In genomic region chr9:41044626-41045025, GRCm38 (mm10) we compare ENCODE assay signal across 9 mouse cellular contexts. TPM values are rescaled to one million over a fixed set of nuclear protein-coding genes. Genes with fewer than 3 reads are reported as not detected.
DNase-seq lines count a peak whose midpoint lies in the region; ATAC-seq and TF ChIP-seq lines count a peak whose summit lies in the region.
"Had no signal": no experiment of that assay in that cellular context is flagged by ENCODE, and none has a peak within 500 bp of the region (broad histone marks: within the 10 kb centered on the region; RNA-seq: fewer than 3 reads in every experiment).

No protein-coding gene starts in this region.

- no peaks in the 10 kb centered on the region for H3K36me3 ChIP-seq in kidney, embryonic 16.5 days (ENCODE audit: insufficient read depth, low read length)
- H3K36me3 ChIP-seq in forebrain, embryonic 14.5 days (ENCODE audit: control insufficient read depth, insufficient read depth, low read length), result no peaks in the 10 kb centered on the region
- H3K36me3 ChIP-seq in hindbrain, embryonic 16.5 days (ENCODE audit: control insufficient read depth, insufficient read depth, low read length), result no peaks in the 10 kb centered on the region
- H3K36me3 ChIP-seq in neural tube, embryonic 11.5 days (ENCODE audit: control insufficient read depth, insufficient read depth, low read length), result no peaks in the 10 kb centered on the region
- no peaks in the 10 kb centered on the region for H3K36me3 ChIP-seq in testis, adult 2 months (ENCODE audit: control insufficient read depth, insufficient read depth, low read length)
- H3K36me3 ChIP-seq: stomach, embryonic 15.5 days had no signal

- H3K4me2 ChIP-seq in kidney, embryonic 16.5 days (replicated peaks; ENCODE audit: low read depth, low read length), result no peak overlapping the region
- H3K4me2 ChIP-seq in forebrain, embryonic 14.5 days (ENCODE audit: low read length), result no peak overlapping the region
- H3K4me2 ChIP-seq in hindbrain, embryonic 16.5 days (ENCODE audit: low read length), result no peak overlapping the region
- no peak overlapping the region for H3K4me2 ChIP-seq in neural tube, embryonic 11.5 days (ENCODE audit: low read depth)
- H3K4me2 ChIP-seq: stomach, embryonic 15.5 days had no signal

- intact Hi-C loops in left cerebral cortex, postnatal 14 days (cut with DNase I), result loop anchor here (2.0 to 10.0 kb wide), 2 partner anchors 110 to 138 kb away; no protein-coding TSS in a partner anchor

- ATAC-seq in kidney, embryonic 16.5 days (ENCODE audit: low FRiP score, low TSS enrichment), result no peak
- peak; percentile 57; the same call in 1 of the 2 replicates for ATAC-seq in forebrain, embryonic 14.5 days
- ATAC-seq in hindbrain, embryonic 16.5 days, result peak; percentile 34; the same call in 1 of the 2 replicates
- ATAC-seq in neural tube, embryonic 11.5 days (ENCODE audit: insufficient read depth, low FRiP score, low TSS enrichment), result no peak

- no peaks in the 10 kb centered on the region for H3K9me3 ChIP-seq in kidney, embryonic 16.5 days (ENCODE audit: low read length)
- H3K9me3 ChIP-seq in forebrain, embryonic 14.5 days (replicated peaks; ENCODE audit: control insufficient read depth, low read length), result no peaks in the 10 kb centered on the region
- H3K9me3 ChIP-seq in hindbrain, embryonic 16.5 days (ENCODE audit: control insufficient read depth, low read length), result no peaks in the 10 kb centered on the region
- no peaks in the 10 kb centered on the region for H3K9me3 ChIP-seq in neural tube, embryonic 11.5 days (ENCODE audit: control insufficient read depth, low read length)
- H3K9me3 ChIP-seq: stomach, embryonic 15.5 days had no signal

- no peaks in the 10 kb centered on the region for H3K4me1 ChIP-seq in kidney, embryonic 16.5 days (ENCODE audit: insufficient read depth, low read length)
- no peaks in the 10 kb centered on the region for H3K4me1 ChIP-seq in forebrain, embryonic 14.5 days (ENCODE audit: control insufficient read depth, insufficient read depth, low read length)
- no peaks in the 10 kb centered on the region for H3K4me1 ChIP-seq in hindbrain, embryonic 16.5 days (ENCODE audit: control insufficient read depth, insufficient read depth, low read depth, low read length)
- H3K4me1 ChIP-seq in neural tube, embryonic 11.5 days (ENCODE audit: control insufficient read depth, insufficient read depth, low read length), result no peaks in the 10 kb centered on the region
- no peaks in the 10 kb centered on the region for H3K4me1 ChIP-seq in testis, adult 2 months (ENCODE audit: control insufficient read depth, insufficient read depth, low read length)
- H3K4me1 ChIP-seq: stomach, embryonic 15.5 days had no signal

- no peak overlapping the region for H3K9ac ChIP-seq in kidney, embryonic 16.5 days (replicated peaks; ENCODE audit: low read length)
- no peak overlapping the region for H3K9ac ChIP-seq in forebrain, embryonic 14.5 days (ENCODE audit: low read length)
- H3K9ac ChIP-seq in hindbrain, embryonic 16.5 days (ENCODE audit: low read depth, low read length), result no peak overlapping the region
- no peak overlapping the region for H3K9ac ChIP-seq in neural tube, embryonic 11.5 days (ENCODE audit: low read length)
- H3K9ac ChIP-seq: stomach, embryonic 15.5 days had no signal

- peak; percentile 74 for DNase-seq in kidney, adult 11 months
- DNase-seq in c-Kit-positive CD71-positive TER-119-negative erythroid progenitor cells, embryonic 14.5 days (ENCODE audit: low read depth), result peak; percentile 74
- peak; percentile 86 for DNase-seq in forebrain, embryonic 14.5 days (ENCODE audit: low spot score)
- DNase-seq in left cerebral cortex, postnatal 14 days (ENCODE audit: low spot score in 2 of 2), result peak; percentile 91 to 93
- peak; percentile 78 for DNase-seq in neural tube, embryonic 11.5 days (ENCODE audit: low spot score)

- no peak for TF ChIP-seq POLR2A in testis, adult 2 months (IDR thresholded peaks at IDR 0.05; ENCODE audit: control insufficient read depth, low read depth, low read length)

- no peaks in the 10 kb centered on the region for H3K27me3 ChIP-seq in kidney, embryonic 16.5 days (ENCODE audit: insufficient read depth, low read length)
- no peaks in the 10 kb centered on the region for H3K27me3 ChIP-seq in forebrain, embryonic 14.5 days (replicated peaks; ENCODE audit: control insufficient read depth, insufficient read depth, low read length)
- H3K27me3 ChIP-seq in hindbrain, embryonic 16.5 days (replicated peaks; ENCODE audit: control insufficient read depth, insufficient read depth, low read length), result no peaks in the 10 kb centered on the region
- no peaks in the 10 kb centered on the region for H3K27me3 ChIP-seq in neural tube, embryonic 11.5 days (ENCODE audit: control insufficient read depth, insufficient read depth, low read length)
- H3K27me3 ChIP-seq in testis, adult 2 months (ENCODE audit: control insufficient read depth, insufficient read depth, low read length), result no peaks in the 10 kb centered on the region
- H3K27me3 ChIP-seq: stomach, embryonic 15.5 days had no signal

- no peak overlapping the region for H3K4me3 ChIP-seq in kidney, embryonic 16.5 days (ENCODE audit: low read length)
- no peak overlapping the region for H3K4me3 ChIP-seq in forebrain, embryonic 14.5 days (ENCODE audit: low read depth, low read length)
- H3K4me3 ChIP-seq in hindbrain, embryonic 16.5 days (ENCODE audit: low read length), result no peak overlapping the region
- no peak overlapping the region for H3K4me3 ChIP-seq in neural tube, embryonic 11.5 days (ENCODE audit: low read depth, low read length)
- no peak overlapping the region for H3K4me3 ChIP-seq in testis, adult 2 months (ENCODE audit: control insufficient read depth, low read depth, low read length)
- H3K4me3 ChIP-seq: stomach, embryonic 15.5 days had no signal

- no peak overlapping the region for H3K27ac ChIP-seq in kidney, embryonic 16.5 days (ENCODE audit: low read length)
- H3K27ac ChIP-seq in forebrain, embryonic 14.5 days (ENCODE audit: low read depth, low read length), result no peak overlapping the region
- H3K27ac ChIP-seq in hindbrain, embryonic 16.5 days (ENCODE audit: low read depth, low read length), result no peak overlapping the region
- H3K27ac ChIP-seq in neural tube, embryonic 11.5 days (ENCODE audit: low read depth, low read length), result no peak overlapping the region
- H3K27ac ChIP-seq in testis, adult 2 months (ENCODE audit: control insufficient read depth, insufficient read depth, low read depth, low read length), result no peak overlapping the region
- H3K27ac ChIP-seq: stomach, embryonic 15.5 days had no signal

- TF ChIP-seq CTCF in testis, adult 2 months (IDR thresholded peaks at IDR 0.05; ENCODE audit: control insufficient read depth, insufficient read depth, insufficient replicate concordance, low read depth, low read length), result peak; percentile 53; the same call in 1 of the 2 replicates

- WGBS in kidney, embryonic 16.5 days, result 16% methylated on average over 3 of the region's 3 CpGs
- 15% methylated on average over 3 of the region's 3 CpGs for WGBS in forebrain, embryonic 14.5 days
- WGBS in hindbrain, embryonic 16.5 days, result 13% methylated on average over 3 of the region's 3 CpGs
- 20% methylated on average over 3 of the region's 3 CpGs for WGBS in neural tube, embryonic 11.5 days

RNA-seq across cellular contexts. Expression of gene Crtam, which starts 40.2 kb away (rescaled TPM):
- polyA plus RNA-seq in kidney, embryonic 16.5 days (2015; fragmentation: Nextera tagmentation; extraction: Ambion mirVana), result 0.27 and 0.32 TPM in 2 replicates
- 0.08 TPM in 1 of 2 replicates, not detected in the other for polyA plus RNA-seq in forebrain, embryonic 14.5 days (2014; fragmentation: Nextera tagmentation; extraction: Ambion mirVana)
- polyA plus RNA-seq in hindbrain, embryonic 16.5 days (2015; fragmentation: Nextera tagmentation; extraction: Ambion mirVana), result 0.06 and 0.40 TPM in 2 replicates
- under 1 TPM in 1 of 2 experiments, not detected in 1; 0.20 TPM for total RNA-seq in left cerebral cortex, postnatal 14 days (2021)
- not detected in 2 replicates for polyA plus RNA-seq in neural tube, embryonic 11.5 days (2014; fragmentation: Nextera tagmentation; extraction: Ambion mirVana)
- polyA plus RNA-seq in testis, adult 2 months (2012; rRNA removed), result 9.5 and 9.6 TPM in 2 replicates
- polyA plus RNA-seq: stomach, embryonic 15.5 days had no signal

Comparison
In these comparisons a context has a peak if more than half of its experiments do, and no peak if none do; other contexts are left out.
1. ATAC-seq: peak in forebrain, embryonic 14.5 days (single experiment) and hindbrain, embryonic 16.5 days (single experiment); none in kidney, embryonic 16.5 days (single experiment) and neural tube, embryonic 11.5 days (single experiment).
2. Peak in every context shown above with its lines, with median percentiles within 50 percentile points of each other: DNase-seq.